Mouse (Mus musculus) brain, embryonic 14.5 days (tissue): ENCODE results near the gene Uckl1.

Source experiments
- CTCF ChIP-seq: fragments of 200-500 bp; IDR thresholded peaks from 2 replicates; pipeline ENCODE4 v1.5.1; 2012; ENCODE audit warnings: inconsistent platforms, mild to moderate bottlenecking, moderate library complexity, borderline replicate concordance; ENCODE audit not compliant: insufficient read depth, insufficient read length; ENCODE audit errors: extremely low read depth
- POLR2A ChIP-seq: fragments of 200-500 bp; IDR thresholded peaks from 2 replicates; pipeline ENCODE4 v1.6.1; 2012; ENCODE audit warnings: mild to moderate bottlenecking, inconsistent platforms, borderline replicate concordance; ENCODE audit not compliant: poor library complexity, insufficient read depth, insufficient read length, severe bottlenecking; ENCODE audit errors: extremely low read depth

- TF ChIP-seq CTCF = no peak
- no peak for TF ChIP-seq POLR2A
Observed at GRCm38 (mm10) chr2:181589732-181590105, 5.0 kb upstream of the Uckl1 start.
